Mouse (Mus musculus): ENCODE results near the gene Abr. TPM values are rescaled to one million over a fixed set of nuclear protein-coding genes. Genes with fewer than 3 reads are reported as not detected.

Abr gene
- polyA plus RNA-seq, 1 experiment from 2014 or later: 32.3 TPM

DNA sequence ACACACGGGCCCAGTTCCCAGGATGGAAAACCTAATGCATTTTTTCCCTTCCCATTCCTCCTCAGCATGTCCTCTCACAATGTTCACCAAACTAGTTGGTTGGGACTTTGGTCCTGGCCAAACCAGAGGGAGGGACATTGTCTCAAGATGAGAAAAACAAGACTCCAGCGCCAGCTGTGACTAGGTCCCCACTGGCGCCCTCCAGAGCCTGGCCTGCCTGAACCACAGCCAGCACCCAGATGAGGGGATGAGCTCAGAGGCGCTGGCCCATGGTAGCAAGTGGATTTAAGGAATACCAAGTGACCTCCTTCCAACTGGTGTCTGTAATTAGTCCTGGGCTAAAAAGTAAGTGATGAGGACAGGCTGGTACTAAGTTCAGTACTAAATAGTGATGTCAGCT is 201.2 kb downstream of the Abr start:
- Histone ChIP-seq H3K4me3 (ENCODE audit: low read depth, low read length) (no peak overlapping the region), H3K4me2 (replicated peaks; ENCODE audit: low read depth) (no peak overlapping the region), H3K27ac (ENCODE audit: low read depth, low read length) (no peak overlapping the region), H3K27me3 (replicated peaks; ENCODE audit: control insufficient read depth, insufficient read depth, low read length) (no peaks in the 10 kb centered on the region), H3K9ac (ENCODE audit: low read depth, low read length) (no peak overlapping the region), H3K36me3 (ENCODE audit: control insufficient read depth, insufficient read depth) (peaks cover 95% of the 10 kb centered on the region), H3K9me3 (ENCODE audit: control insufficient read depth) (no peaks in the 10 kb centered on the region), H3K4me1 (replicated peaks; ENCODE audit: control insufficient read depth, insufficient read depth, low read length) (no peaks in the 10 kb centered on the region)
- ATAC-seq: no peak
- 68% methylated on average over 4 of the region's 4 CpGs for WGBS
- peak; percentile 23; the same call in 1 of the 2 replicates for TF ChIP-seq CTCF (IDR thresholded peaks at IDR 0.05; ENCODE audit: low read depth)

DNA sequence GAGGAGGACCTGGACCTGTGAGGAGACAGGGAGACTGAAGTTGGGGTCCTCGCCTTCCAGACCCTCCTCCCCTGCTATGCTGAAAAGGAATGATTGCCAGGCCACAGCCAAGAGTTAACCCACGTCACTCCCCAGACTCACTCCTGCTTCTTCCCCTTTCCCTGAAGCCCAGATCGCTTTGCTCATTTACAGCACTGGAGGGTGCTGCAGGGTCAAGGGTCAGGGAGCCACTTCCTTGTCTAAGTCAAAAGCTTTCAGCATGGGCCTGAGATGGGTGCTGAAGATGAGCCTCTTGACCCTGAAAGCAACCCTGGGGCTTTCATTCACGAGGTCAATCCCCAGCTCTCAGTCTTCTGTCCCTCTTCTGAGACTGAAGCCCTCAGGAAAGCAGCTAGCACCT is 202.9 kb downstream of the Abr start:
- Histone ChIP-seq H3K4me2 (replicated peaks; ENCODE audit: low read depth) (no peak overlapping the region), H3K27me3 (replicated peaks; ENCODE audit: control insufficient read depth, insufficient read depth, low read length) (no peaks in the 10 kb centered on the region), H3K4me1 (replicated peaks; ENCODE audit: control insufficient read depth, insufficient read depth, low read length) (no peaks in the 10 kb centered on the region), H3K9me3 (ENCODE audit: control insufficient read depth) (no peaks in the 10 kb centered on the region), H3K27ac (ENCODE audit: low read depth, low read length) (no peak overlapping the region; the same call in 1 of the 2 replicates), H3K4me3 (ENCODE audit: low read depth, low read length) (no peak overlapping the region), H3K9ac (ENCODE audit: low read depth, low read length) (no peak overlapping the region), H3K36me3 (ENCODE audit: control insufficient read depth, insufficient read depth) (peaks cover 92% of the 10 kb centered on the region)
- no peak for TF ChIP-seq CTCF (IDR thresholded peaks at IDR 0.05; ENCODE audit: low read depth)
- ATAC-seq: no peak
- 51% methylated on average over 4 of the region's 4 CpGs for WGBS

DNA sequence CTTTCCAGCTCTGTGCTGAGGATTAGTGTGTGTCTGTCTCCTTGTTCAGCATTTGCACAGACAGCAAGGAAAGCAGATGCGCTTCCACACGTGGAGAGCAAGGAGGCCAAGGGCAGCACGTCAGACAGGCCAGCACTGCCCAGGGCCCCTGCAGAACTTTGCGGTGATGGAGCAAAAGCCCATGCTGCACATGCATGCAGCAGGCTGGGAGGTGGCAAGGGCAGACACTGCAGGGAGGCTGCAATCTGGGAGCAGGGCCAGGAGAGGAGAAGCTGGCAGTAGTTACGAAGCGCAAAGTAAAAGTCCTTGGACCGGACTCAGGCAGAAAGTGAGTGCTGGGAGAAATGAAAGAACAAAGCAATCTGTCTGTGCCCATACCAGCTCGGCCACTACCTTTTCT is 203.7 kb downstream of the Abr start:
- no peak overlapping the region for H3K4me3 ChIP-seq (ENCODE audit: low read depth, low read length)
- no peaks in the 10 kb centered on the region for H3K4me1 ChIP-seq (replicated peaks; ENCODE audit: control insufficient read depth, insufficient read depth, low read length)
- H3K27me3 ChIP-seq (replicated peaks; ENCODE audit: control insufficient read depth, insufficient read depth, low read length): no peaks in the 10 kb centered on the region
- peaks cover 89% of the 10 kb centered on the region for H3K36me3 ChIP-seq (ENCODE audit: control insufficient read depth, insufficient read depth)
- no peaks in the 10 kb centered on the region for H3K9me3 ChIP-seq (ENCODE audit: control insufficient read depth)
- no peak overlapping the region for H3K4me2 ChIP-seq (replicated peaks; ENCODE audit: low read depth)
- no peak for ATAC-seq
- H3K9ac ChIP-seq (ENCODE audit: low read depth, low read length): no peak overlapping the region
- TF ChIP-seq CTCF (IDR thresholded peaks at IDR 0.05; ENCODE audit: low read depth): no peak
- 74% methylated on average over 8 of the region's 8 CpGs for WGBS
- H3K27ac ChIP-seq (ENCODE audit: low read depth, low read length): no peak overlapping the region; the same call in 1 of the 2 replicates

DNA sequence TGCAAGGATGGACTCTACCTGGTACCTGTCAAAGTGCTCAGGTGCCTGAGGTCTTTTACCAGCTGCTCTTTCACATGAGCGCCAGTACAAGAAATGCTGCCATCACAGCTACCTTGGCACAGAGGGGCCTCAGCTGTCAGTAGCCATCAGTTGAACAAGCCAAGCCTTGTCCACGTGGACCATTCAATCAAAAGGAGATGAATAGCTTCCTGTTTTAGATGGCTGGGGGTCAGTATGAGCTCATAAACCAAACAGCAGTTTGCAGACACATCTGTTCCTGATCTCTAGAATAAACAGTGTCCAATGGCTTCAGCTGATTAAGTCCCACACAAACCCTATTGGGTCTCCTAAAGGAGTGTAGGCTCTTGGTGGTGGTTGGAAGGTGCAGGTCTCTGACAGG is 206.1 kb downstream of the Abr start:
- Histone ChIP-seq H3K4me3 (ENCODE audit: low read depth, low read length) (no peak overlapping the region), H3K9ac (ENCODE audit: low read depth, low read length) (no peak overlapping the region), H3K27me3 (replicated peaks; ENCODE audit: control insufficient read depth, insufficient read depth, low read length) (no peaks in the 10 kb centered on the region), H3K27ac (ENCODE audit: low read depth, low read length) (peak overlapping the region; percentile 2; the same call in 1 of the 2 replicates), H3K36me3 (ENCODE audit: control insufficient read depth, insufficient read depth) (peaks cover 71% of the 10 kb centered on the region), H3K9me3 (ENCODE audit: control insufficient read depth) (no peaks in the 10 kb centered on the region), H3K4me1 (replicated peaks; ENCODE audit: control insufficient read depth, insufficient read depth, low read length) (no peaks in the 10 kb centered on the region), H3K4me2 (replicated peaks; ENCODE audit: low read depth) (no peak overlapping the region)
- TF ChIP-seq CTCF (IDR thresholded peaks at IDR 0.05; ENCODE audit: low read depth): no peak
- ATAC-seq: no peak
- 33% methylated on average over 2 of the region's 2 CpGs for WGBS

DNA sequence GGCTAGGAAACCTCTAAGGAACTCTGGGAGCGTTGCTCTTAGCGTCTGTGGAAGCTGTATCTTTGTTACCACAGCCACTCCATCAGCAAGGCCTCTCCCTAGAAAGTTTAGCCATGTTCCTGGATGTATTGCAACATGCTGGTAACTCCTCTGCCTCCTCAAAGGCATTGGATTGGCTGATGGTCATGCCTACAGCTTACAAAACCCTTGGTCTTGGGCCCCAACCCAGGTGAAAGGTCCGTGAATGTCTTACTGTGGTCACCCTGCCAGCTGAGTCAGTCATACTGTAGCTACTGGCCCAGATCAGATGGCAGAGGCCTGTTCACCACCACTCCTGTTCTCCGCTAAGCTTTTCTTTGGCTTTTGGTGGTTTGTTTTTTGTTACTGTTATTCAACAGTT is 207.1 kb downstream of the Abr start:
- no peak for ATAC-seq
- no peaks in the 10 kb centered on the region for H3K27me3 ChIP-seq (replicated peaks; ENCODE audit: control insufficient read depth, insufficient read depth, low read length)
- H3K4me2 ChIP-seq (replicated peaks; ENCODE audit: low read depth): no peak overlapping the region
- H3K4me3 ChIP-seq (ENCODE audit: low read depth, low read length): no peak overlapping the region
- WGBS: 84% methylated on average over 4 of the region's 4 CpGs
- peaks cover 63% of the 10 kb centered on the region for H3K36me3 ChIP-seq (ENCODE audit: control insufficient read depth, insufficient read depth)
- H3K27ac ChIP-seq (ENCODE audit: low read depth, low read length): no peak overlapping the region
- no peak for TF ChIP-seq CTCF (IDR thresholded peaks at IDR 0.05; ENCODE audit: low read depth)
- H3K9ac ChIP-seq (ENCODE audit: low read depth, low read length): no peak overlapping the region
- no peaks in the 10 kb centered on the region for H3K9me3 ChIP-seq (ENCODE audit: control insufficient read depth)
- H3K4me1 ChIP-seq (replicated peaks; ENCODE audit: control insufficient read depth, insufficient read depth, low read length): no peaks in the 10 kb centered on the region

DNA sequence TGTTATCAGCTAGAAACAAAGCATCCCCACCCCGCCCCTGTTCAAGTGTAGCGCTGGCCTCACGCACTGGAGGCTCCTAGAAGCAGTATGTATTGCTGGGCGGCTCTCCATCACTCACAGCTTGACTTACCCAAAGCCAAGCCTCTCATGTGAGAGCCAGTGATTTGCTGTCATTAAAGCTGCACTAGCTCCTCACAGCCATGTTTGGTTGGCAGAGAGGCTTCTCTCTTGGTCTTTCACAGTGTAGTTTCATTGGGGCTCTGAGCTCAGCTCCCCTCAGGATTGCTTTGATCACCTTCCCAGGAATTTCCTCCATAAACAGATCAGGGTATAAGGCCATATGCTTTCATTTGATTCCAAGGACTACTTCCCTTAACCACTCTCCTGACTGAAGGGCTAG is 208.9 kb downstream of the Abr start:
- no peak for ATAC-seq
- no peak overlapping the region for H3K27ac ChIP-seq (ENCODE audit: low read depth, low read length)
- H3K4me3 ChIP-seq (ENCODE audit: low read depth, low read length): no peak overlapping the region
- H3K9me3 ChIP-seq (ENCODE audit: control insufficient read depth): no peaks in the 10 kb centered on the region
- H3K4me2 ChIP-seq (replicated peaks; ENCODE audit: low read depth): no peak overlapping the region
- H3K9ac ChIP-seq (ENCODE audit: low read depth, low read length): no peak overlapping the region
- WGBS: 69% methylated on average over 4 of the region's 4 CpGs
- no peak for TF ChIP-seq CTCF (IDR thresholded peaks at IDR 0.05; ENCODE audit: low read depth)
- H3K4me1 ChIP-seq (replicated peaks; ENCODE audit: control insufficient read depth, insufficient read depth, low read length): no peaks in the 10 kb centered on the region
- no peaks in the 10 kb centered on the region for H3K27me3 ChIP-seq (replicated peaks; ENCODE audit: control insufficient read depth, insufficient read depth, low read length)
- H3K36me3 ChIP-seq (ENCODE audit: control insufficient read depth, insufficient read depth): peaks cover 45% of the 10 kb centered on the region

DNA sequence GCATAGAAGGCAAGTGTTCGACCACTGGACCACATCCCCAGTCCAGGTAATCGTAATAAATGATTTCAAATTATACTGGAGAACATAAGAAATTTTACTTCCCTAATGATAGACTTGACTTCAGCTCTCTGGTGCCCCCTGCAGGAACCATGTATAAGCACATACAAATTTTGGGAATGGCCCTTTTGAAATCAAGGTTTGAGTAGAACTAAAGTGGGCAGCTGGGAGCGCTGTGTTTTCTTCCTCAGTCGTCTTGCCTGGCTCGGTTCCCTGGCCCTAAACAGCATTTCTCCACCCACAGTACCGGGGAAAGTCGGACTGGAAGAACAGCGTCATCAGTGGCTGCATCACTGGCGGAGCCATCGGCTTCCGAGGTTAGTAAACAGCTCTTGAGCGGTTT is 211.3 kb downstream of the Abr start:
- Histone ChIP-seq H3K27me3 (replicated peaks; ENCODE audit: control insufficient read depth, insufficient read depth, low read length) (no peaks in the 10 kb centered on the region), H3K9ac (ENCODE audit: low read depth, low read length) (no peak overlapping the region), H3K9me3 (ENCODE audit: control insufficient read depth) (no peaks in the 10 kb centered on the region), H3K4me2 (replicated peaks; ENCODE audit: low read depth) (no peak overlapping the region), H3K27ac (ENCODE audit: low read depth, low read length) (no peak overlapping the region), H3K4me3 (ENCODE audit: low read depth, low read length) (no peak overlapping the region), H3K36me3 (ENCODE audit: control insufficient read depth, insufficient read depth) (peaks cover 23% of the 10 kb centered on the region), H3K4me1 (replicated peaks; ENCODE audit: control insufficient read depth, insufficient read depth, low read length) (no peaks in the 10 kb centered on the region)
- WGBS: 59% methylated on average over 12 of the region's 12 CpGs
- ATAC-seq: no peak
- TF ChIP-seq CTCF (IDR thresholded peaks at IDR 0.05; ENCODE audit: low read depth): peak; percentile 79
